Mouse (Mus musculus) G1E (cell line): ENCODE results near the gene Stc2. TPM values are rescaled to one million over a fixed set of nuclear protein-coding genes. Genes with fewer than 3 reads are reported as not detected.

ENCODE experiments used
- ATAC-seq: 2 replicates; pipeline ENCODE4 v1.8.0; 2016; ENCODE audit warnings: mild to moderate bottlenecking; ENCODE audit not compliant: insufficient number of reproducible peaks, poor library complexity, low FRiP score, severe bottlenecking; ENCODE audit errors: extremely low read depth
- DNase-seq: peaks from one replicate; pipeline ENCODE4 v3.0.0; 2012; ENCODE audit warnings: low spot score
- H3K27me3 ChIP-seq: 2 replicates; pipeline ENCODE4 v1.6.1; 2012; ENCODE audit warnings: mild to moderate bottlenecking, low read length, inconsistent platforms; ENCODE audit not compliant: insufficient read depth
- H3K36me3 ChIP-seq: replicated peaks from 2 replicates; pipeline ENCODE3; 2012; ENCODE audit warnings: mild to moderate bottlenecking, inconsistent platforms
- H3K4me1 ChIP-seq: 2 replicates; pipeline ENCODE4 v1.6.1; 2012; ENCODE audit warnings: low read depth, low read length, inconsistent platforms, mixed read lengths; ENCODE audit not compliant: insufficient read depth
- H3K4me3 ChIP-seq: 2 replicates; pipeline ENCODE4 v1.5.1; 2012; ENCODE audit warnings: low read depth, mild to moderate bottlenecking, inconsistent platforms, low read length, moderate library complexity, mixed read lengths
- H3K9me3 ChIP-seq: replicated peaks from 2 replicates; pipeline ENCODE4 v1.6.1; 2012; ENCODE audit warnings: inconsistent platforms
- CTCF ChIP-seq: IDR thresholded peaks from 2 replicates; pipeline ENCODE4 v1.5.1; 2012; ENCODE audit warnings: low read depth, low read length, inconsistent platforms, mixed read lengths
- GATA1 ChIP-seq: IDR thresholded peaks from 2 replicates; pipeline ENCODE4 v1.6.1; 2012; ENCODE audit warnings: borderline replicate concordance, low read length, inconsistent platforms, mixed read lengths
- GATA2 ChIP-seq: IDR thresholded peaks from 2 replicates; pipeline ENCODE4 v1.6.1; 2012; ENCODE audit warnings: low read depth, low read length, inconsistent platforms, borderline replicate concordance
- POLR2AphosphoS5 ChIP-seq: IDR thresholded peaks from 2 replicates; pipeline ENCODE4 v1.6.1; 2012; ENCODE audit warnings: low read depth, low read length, inconsistent platforms; ENCODE audit not compliant: insufficient replicate concordance
- TAL1 ChIP-seq: conservative IDR thresholded peaks from 2 replicates; pipeline ENCODE4 v1.6.1; 2012; ENCODE audit warnings: low read depth, low read length, inconsistent platforms, mixed read lengths
- polyA plus RNA-seq: library from polyadenylated mRNA; stranded (reverse); fragments of >175 nt; gene quantifications from 2 replicates; pipeline ENCODE4 v1.2.3, GENCODE M21; 2012
- total RNA-seq, 2 experiments: library from RNA; stranded (forward) in 1 of 2; stranded (reverse) in 1 of 2; fragments of 200-1000 nt in 1 of 2; fragments of >200 nt in 1 of 2; fragmentation: Nextera tagmentation in 1 of 2; gene quantifications; 2 replicates each; pipeline ENCODE4 v1.2.3; 2014 to 2017

The Stc2 gene
- total and polyA plus RNA-seq, 3 experiments, result 0.33 TPM; not detected in 2

- DNase-seq, result no peak
- H3K27me3 ChIP-seq, result peaks cover 17% of the 10 kb centered on the region
These were observed 1.5 kb downstream of the Stc2 start for GRCm38 (mm10) chr11:31368252-31368964.

GRCm38 (mm10) chr11:31366827-31367226 lies 3.0 kb downstream of the Stc2 start:
- no peaks in the 10 kb centered on the region for H3K9me3 ChIP-seq
- ATAC-seq, result no peak

More at GRCm38 (mm10) chr11:31368252-31368964, 1.5 kb downstream of the Stc2 start:
- Histone ChIP-seq H3K36me3 (no peaks in the 10 kb centered on the region), H3K9me3 (no peaks in the 10 kb centered on the region), H3K4me3 (no peak overlapping the region), H3K4me1 (no peaks in the 10 kb centered on the region; the same call in 1 of the 2 replicates)
- TF ChIP-seq GATA2, result no peak
- TF ChIP-seq GATA1, result no peak
- TF ChIP-seq TAL1, result no peak
- TF ChIP-seq CTCF, result no peak
- no peak for TF ChIP-seq POLR2AphosphoS5
- ATAC-seq, result no peak

GRCm38 (mm10) chr11:31366421-31366820 lies 3.5 kb downstream of the Stc2 start:
- DNase-seq, result no peak
- ATAC-seq, result no peak
- H3K27me3 ChIP-seq, result peaks cover 27% of the 10 kb centered on the region
- H3K36me3 ChIP-seq, result no peaks in the 10 kb centered on the region
- no peaks in the 10 kb centered on the region; the same call in 1 of the 2 replicates for H3K4me1 ChIP-seq
- no peaks in the 10 kb centered on the region for H3K9me3 ChIP-seq
- no peak for TF ChIP-seq CTCF
- no peak for TF ChIP-seq GATA2
- no peak for TF ChIP-seq POLR2AphosphoS5
- no peak for TF ChIP-seq GATA1
- TF ChIP-seq TAL1, result no peak
- H3K4me3 ChIP-seq, result no peak overlapping the region

More at GRCm38 (mm10) chr11:31366827-31367226, 3.0 kb downstream of the Stc2 start:
- no peaks in the 10 kb centered on the region; the same call in 1 of the 2 replicates for H3K4me1 ChIP-seq
- DNase-seq, result no peak
- no peak overlapping the region for H3K4me3 ChIP-seq
- H3K27me3 ChIP-seq, result peaks cover 27% of the 10 kb centered on the region
- no peak for TF ChIP-seq TAL1
- TF ChIP-seq POLR2AphosphoS5, result no peak
- TF ChIP-seq GATA2, result no peak
- no peak for TF ChIP-seq GATA1
- no peak for TF ChIP-seq CTCF
- no peaks in the 10 kb centered on the region for H3K36me3 ChIP-seq

- ATAC-seq (no peak), DNase-seq (no peak)
- Histone ChIP-seq H3K4me1 (no peaks in the 10 kb centered on the region; the same call in 1 of the 2 replicates), H3K4me3 (no peak overlapping the region), H3K9me3 (no peaks in the 10 kb centered on the region), H3K36me3 (no peaks in the 10 kb centered on the region), H3K27me3 (peaks cover 27% of the 10 kb centered on the region)
- TF ChIP-seq CTCF (no peak), POLR2AphosphoS5 (no peak), TAL1 (no peak), GATA1 (no peak), GATA2 (no peak)
These were observed 3.9 kb downstream of the Stc2 start for GRCm38 (mm10) chr11:31365981-31366380.

GRCm38 (mm10) chr11:31365280-31365679 lies 4.6 kb downstream of the Stc2 start:
- Histone ChIP-seq H3K4me3 (no peak overlapping the region), H3K27me3 (peaks cover 27% of the 10 kb centered on the region), H3K9me3 (no peaks in the 10 kb centered on the region), H3K4me1 (no peaks in the 10 kb centered on the region; the same call in 1 of the 2 replicates), H3K36me3 (no peaks in the 10 kb centered on the region)
- DNase-seq (no peak), ATAC-seq (no peak)
- TF ChIP-seq CTCF (no peak), TAL1 (no peak), POLR2AphosphoS5 (no peak), GATA2 (no peak), GATA1 (no peak)

GRCm38 (mm10) chr11:31362856-31363255 lies 7.0 kb downstream of the Stc2 start:
- Histone ChIP-seq H3K4me1 (no peaks in the 10 kb centered on the region), H3K4me3 (no peak overlapping the region), H3K27me3 (peaks cover 17% of the 10 kb centered on the region), H3K36me3 (no peaks in the 10 kb centered on the region), H3K9me3 (no peaks in the 10 kb centered on the region)
- ATAC-seq (no peak), DNase-seq (no peak)
- TF ChIP-seq CTCF (no peak), GATA2 (no peak), TAL1 (no peak), GATA1 (no peak), POLR2AphosphoS5 (no peak)

GRCm38 (mm10) chr11:31362330-31362729 lies 7.5 kb downstream of the Stc2 start:
- Histone ChIP-seq H3K4me3 (no peak overlapping the region), H3K36me3 (no peaks in the 10 kb centered on the region), H3K9me3 (no peaks in the 10 kb centered on the region), H3K4me1 (no peaks in the 10 kb centered on the region), H3K27me3 (peaks cover 17% of the 10 kb centered on the region)
- TF ChIP-seq TAL1 (no peak), CTCF (no peak), GATA2 (no peak), POLR2AphosphoS5 (no peak), GATA1 (no peak)
- ATAC-seq (no peak), DNase-seq (no peak)
